Mouse (Mus musculus): ENCODE results near the gene Wfdc18.

Wfdc18 gene

DNA sequence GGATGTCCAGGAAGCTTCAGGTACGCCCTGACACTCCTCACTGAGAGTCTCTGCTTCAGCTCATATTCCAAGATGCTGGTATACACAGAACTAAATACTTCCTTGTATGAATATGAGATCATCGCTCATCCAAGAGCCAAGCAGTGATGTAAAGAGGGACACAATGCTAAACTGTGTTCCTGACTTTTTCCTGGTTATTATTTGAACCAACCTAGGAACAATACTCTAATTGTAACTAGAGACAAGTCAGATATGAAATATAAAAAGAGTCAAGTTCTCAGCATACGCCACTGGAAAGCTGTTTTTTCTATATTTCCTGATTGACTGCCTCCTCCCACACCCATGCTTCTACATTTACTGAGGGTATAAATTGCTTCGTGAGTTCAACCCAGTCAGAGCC, at the start of gene Wfdc18:
Gene Wfdc18, plus strand, starts transcription at position 301 of the 400 bp plus-strand sequence.
- Histone ChIP-seq H3K9me3 (ENCODE audit: low read length) (no peaks in the 10 kb centered on the region), H3K27me3 (ENCODE audit: insufficient read depth, low read length) (no peaks in the 10 kb centered on the region), H3K4me3 (replicated peaks; ENCODE audit: low read length) (no peak within 1 kb of the TSS), H3K4me1 (replicated peaks; ENCODE audit: low read depth, low read length) (no peaks in the 10 kb centered on the region), H3K36me3 (ENCODE audit: insufficient read depth, low read length) (no peaks in the 10 kb centered on the region)
- TF ChIP-seq CTCF (conservative IDR thresholded peaks at IDR 0.05; ENCODE audit: low read length) (no peak), POU5F1 (IDR thresholded peaks at IDR 0.05; ENCODE audit: borderline replicate concordance, low read length) (no peak), NANOG (IDR thresholded peaks at IDR 0.05; ENCODE audit: borderline replicate concordance, low read length) (no peak)

DNA sequence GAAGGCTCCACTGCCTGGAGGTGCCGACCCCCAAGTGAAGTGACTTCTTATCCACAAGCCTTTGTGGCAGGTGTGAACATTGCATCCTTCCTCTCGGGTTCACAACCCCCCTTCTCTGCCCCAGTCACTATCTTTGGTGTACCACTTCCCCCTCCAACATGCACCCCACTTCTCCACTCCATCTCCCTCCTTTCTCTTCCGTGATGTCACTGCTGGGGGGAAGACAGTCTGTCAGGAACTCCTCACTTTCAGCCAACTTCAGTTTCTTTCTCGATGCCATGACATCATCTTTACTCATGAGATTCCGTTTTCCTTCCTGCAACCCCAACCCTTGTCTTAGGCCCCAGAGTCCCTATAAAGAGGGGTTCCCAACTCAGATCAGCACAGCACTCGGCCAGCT, 46.6 kb upstream of the Wfdc18 start, which contains the start of gene Ccl4:
Gene Ccl4, plus strand, starts transcription at position 381 of the 400 bp plus-strand sequence.
- H3K9me3 ChIP-seq (ENCODE audit: low read length) = peaks cover 8% of the 10 kb centered on the region
- no peak within 1 kb of the TSS for H3K4me3 ChIP-seq (replicated peaks; ENCODE audit: low read length)
- H3K36me3 ChIP-seq (ENCODE audit: insufficient read depth, low read length) = no peaks in the 10 kb centered on the region
- H3K27me3 ChIP-seq (ENCODE audit: insufficient read depth, low read length) = no peaks in the 10 kb centered on the region; the same call in 1 of the 2 replicates
- no peaks in the 10 kb centered on the region for H3K4me1 ChIP-seq (replicated peaks; ENCODE audit: low read depth, low read length)
- TF ChIP-seq CTCF (conservative IDR thresholded peaks at IDR 0.05; ENCODE audit: low read length) = no peak
- TF ChIP-seq NANOG (IDR thresholded peaks at IDR 0.05; ENCODE audit: borderline replicate concordance, low read length) = no peak
- TF ChIP-seq POU5F1 (IDR thresholded peaks at IDR 0.05; ENCODE audit: borderline replicate concordance, low read length) = no peak

GRCm38 (mm10) chr11:83663532-83663931, 45.3 kb upstream of the Wfdc18 start:
- Histone ChIP-seq H3K4me1 (replicated peaks; ENCODE audit: low read depth, low read length) (no peaks in the 10 kb centered on the region), H3K9me3 (ENCODE audit: low read length) (peaks cover 8% of the 10 kb centered on the region), H3K4me3 (replicated peaks; ENCODE audit: low read length) (no peak overlapping the region), H3K36me3 (ENCODE audit: insufficient read depth, low read length) (no peaks in the 10 kb centered on the region), H3K27me3 (ENCODE audit: insufficient read depth, low read length) (no peaks in the 10 kb centered on the region; the same call in 1 of the 2 replicates)
- no peak for TF ChIP-seq CTCF (conservative IDR thresholded peaks at IDR 0.05; ENCODE audit: low read length)
- TF ChIP-seq NANOG (IDR thresholded peaks at IDR 0.05; ENCODE audit: borderline replicate concordance, low read length) = no peak
- no peak for TF ChIP-seq POU5F1 (IDR thresholded peaks at IDR 0.05; ENCODE audit: borderline replicate concordance, low read length)

GRCm38 (mm10) chr11:83671743-83672142, 37.1 kb upstream of the Wfdc18 start:
- H3K4me1 ChIP-seq (replicated peaks; ENCODE audit: low read depth, low read length) = no peaks in the 10 kb centered on the region
- no peak for TF ChIP-seq NANOG (IDR thresholded peaks at IDR 0.05; ENCODE audit: borderline replicate concordance, low read length)
- TF ChIP-seq POU5F1 (IDR thresholded peaks at IDR 0.05; ENCODE audit: borderline replicate concordance, low read length) = no peak
- no peak for TF ChIP-seq CTCF (conservative IDR thresholded peaks at IDR 0.05; ENCODE audit: low read length)
- H3K9me3 ChIP-seq (ENCODE audit: low read length) = no peaks in the 10 kb centered on the region
- no peaks in the 10 kb centered on the region for H3K27me3 ChIP-seq (ENCODE audit: insufficient read depth, low read length)
- no peaks in the 10 kb centered on the region for H3K36me3 ChIP-seq (ENCODE audit: insufficient read depth, low read length)
- no peak overlapping the region for H3K4me3 ChIP-seq (replicated peaks; ENCODE audit: low read length)

- Histone ChIP-seq H3K27me3 (ENCODE audit: insufficient read depth, low read length) (no peaks in the 10 kb centered on the region), H3K4me3 (replicated peaks; ENCODE audit: low read length) (no peak overlapping the region), H3K36me3 (ENCODE audit: insufficient read depth, low read length) (no peaks in the 10 kb centered on the region), H3K4me1 (replicated peaks; ENCODE audit: low read depth, low read length) (no peaks in the 10 kb centered on the region), H3K9me3 (ENCODE audit: low read length) (no peaks in the 10 kb centered on the region)
- TF ChIP-seq POU5F1 (IDR thresholded peaks at IDR 0.05; ENCODE audit: borderline replicate concordance, low read length) = no peak
- TF ChIP-seq NANOG (IDR thresholded peaks at IDR 0.05; ENCODE audit: borderline replicate concordance, low read length) = no peak
- TF ChIP-seq CTCF (conservative IDR thresholded peaks at IDR 0.05; ENCODE audit: low read length) = no peak
Measured at GRCm38 (mm10) chr11:83675665-83676064, 33.1 kb upstream of the Wfdc18 start.

- no peaks in the 10 kb centered on the region for H3K4me1 ChIP-seq (replicated peaks; ENCODE audit: low read depth, low read length)
- no peaks in the 10 kb centered on the region for H3K9me3 ChIP-seq (ENCODE audit: low read length)
Measured at GRCm38 (mm10) chr11:83689918-83690317, 18.9 kb upstream of the Wfdc18 start.

GRCm38 (mm10) chr11:83692008-83692407, 16.8 kb upstream of the Wfdc18 start:
- H3K4me1 ChIP-seq (replicated peaks; ENCODE audit: low read depth, low read length) = no peaks in the 10 kb centered on the region
- no peak overlapping the region for H3K4me3 ChIP-seq (replicated peaks; ENCODE audit: low read length)
- TF ChIP-seq POU5F1 (IDR thresholded peaks at IDR 0.05; ENCODE audit: borderline replicate concordance, low read length) = no peak
- no peak for TF ChIP-seq NANOG (IDR thresholded peaks at IDR 0.05; ENCODE audit: borderline replicate concordance, low read length)
- no peak for TF ChIP-seq CTCF (conservative IDR thresholded peaks at IDR 0.05; ENCODE audit: low read length)

More at GRCm38 (mm10) chr11:83689918-83690317, 18.9 kb upstream of the Wfdc18 start:
- TF ChIP-seq CTCF (conservative IDR thresholded peaks at IDR 0.05; ENCODE audit: low read length) = no peak
- no peak for TF ChIP-seq NANOG (IDR thresholded peaks at IDR 0.05; ENCODE audit: borderline replicate concordance, low read length)
- TF ChIP-seq POU5F1 (IDR thresholded peaks at IDR 0.05; ENCODE audit: borderline replicate concordance, low read length) = no peak
- no peaks in the 10 kb centered on the region for H3K36me3 ChIP-seq (ENCODE audit: insufficient read depth, low read length)
- no peaks in the 10 kb centered on the region for H3K27me3 ChIP-seq (ENCODE audit: insufficient read depth, low read length)
- H3K4me3 ChIP-seq (replicated peaks; ENCODE audit: low read length) = no peak overlapping the region

DNA sequence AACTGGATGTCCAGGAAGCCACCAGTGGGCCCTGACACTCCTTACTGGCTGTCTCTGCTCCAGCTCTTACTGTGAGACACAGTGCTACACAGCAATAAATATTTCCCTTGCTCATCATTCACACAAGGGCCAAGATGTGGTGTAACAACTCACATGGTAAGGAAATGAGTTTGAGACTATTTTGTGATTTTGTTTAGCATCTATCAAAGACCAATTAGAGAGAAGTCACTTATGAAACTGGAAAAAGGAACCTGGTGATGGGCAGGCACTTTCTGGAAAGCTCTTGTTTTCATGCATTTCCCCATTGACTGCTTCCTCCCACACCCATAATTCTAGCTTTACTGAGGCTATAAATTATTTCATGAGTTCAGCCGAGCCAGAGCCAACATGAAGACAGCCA, 5.1 kb upstream of the Wfdc18 start, which contains the start of gene Wfdc17:
Gene Wfdc17, plus strand, starts transcription at position 287 of the 400 bp plus-strand sequence.
- no peak for TF ChIP-seq CTCF (conservative IDR thresholded peaks at IDR 0.05; ENCODE audit: low read length)
- no peak for TF ChIP-seq NANOG (IDR thresholded peaks at IDR 0.05; ENCODE audit: borderline replicate concordance, low read length)
- TF ChIP-seq POU5F1 (IDR thresholded peaks at IDR 0.05; ENCODE audit: borderline replicate concordance, low read length) = no peak
- no peaks in the 10 kb centered on the region for H3K36me3 ChIP-seq (ENCODE audit: insufficient read depth, low read length)
- no peaks in the 10 kb centered on the region for H3K9me3 ChIP-seq (ENCODE audit: low read length)
- H3K4me3 ChIP-seq (replicated peaks; ENCODE audit: low read length) = no peak within 1 kb of the TSS
- no peaks in the 10 kb centered on the region for H3K27me3 ChIP-seq (ENCODE audit: insufficient read depth, low read length)
- no peaks in the 10 kb centered on the region for H3K4me1 ChIP-seq (replicated peaks; ENCODE audit: low read depth, low read length)

More at GRCm38 (mm10) chr11:83692008-83692407, 16.8 kb upstream of the Wfdc18 start:
- Histone ChIP-seq H3K27me3 (ENCODE audit: insufficient read depth, low read length) (no peaks in the 10 kb centered on the region), H3K9me3 (ENCODE audit: low read length) (no peaks in the 10 kb centered on the region), H3K36me3 (ENCODE audit: insufficient read depth, low read length) (no peaks in the 10 kb centered on the region)

DNA sequence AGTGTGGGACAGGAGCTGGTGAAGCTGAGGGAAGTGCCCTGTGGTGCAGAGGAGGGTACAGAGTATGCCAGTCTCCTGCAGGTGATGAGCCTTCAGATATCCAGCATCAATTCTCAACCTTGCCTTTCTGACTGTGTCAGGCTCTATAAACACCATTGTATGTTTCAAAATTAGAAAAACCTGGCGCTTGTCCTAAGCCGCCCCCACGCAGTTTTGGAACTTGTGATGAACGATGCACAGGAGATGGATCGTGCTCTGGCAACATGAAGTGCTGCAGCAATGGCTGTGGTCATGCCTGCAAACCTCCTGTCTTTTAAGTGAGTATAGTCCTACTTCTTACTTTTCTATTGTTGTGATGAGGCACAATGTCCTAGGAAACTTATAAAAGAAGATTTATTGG, 868 bp downstream of the Wfdc18 start:
- TF ChIP-seq CTCF (conservative IDR thresholded peaks at IDR 0.05; ENCODE audit: low read length) = no peak
- Histone ChIP-seq H3K9me3 (ENCODE audit: low read length) (no peaks in the 10 kb centered on the region), H3K27me3 (ENCODE audit: insufficient read depth, low read length) (no peaks in the 10 kb centered on the region), H3K4me3 (replicated peaks; ENCODE audit: low read length) (no peak overlapping the region), H3K36me3 (ENCODE audit: insufficient read depth, low read length) (no peaks in the 10 kb centered on the region), H3K4me1 (replicated peaks; ENCODE audit: low read depth, low read length) (no peaks in the 10 kb centered on the region)
